Mouse (Mus musculus): ENCODE results near the gene Gm17374. TPM values are rescaled to one million over a fixed set of nuclear protein-coding genes. Genes with fewer than 3 reads are reported as not detected.

Gm17374 gene
- polyA plus RNA-seq (2017; shearing (Covaris generic)), result not detected

GRCm38 (mm10) chr2:140151743-140152142 is at the start of gene Gm17374:
Gm17374 (plus strand) TSS chr2:140152043.

DNA sequence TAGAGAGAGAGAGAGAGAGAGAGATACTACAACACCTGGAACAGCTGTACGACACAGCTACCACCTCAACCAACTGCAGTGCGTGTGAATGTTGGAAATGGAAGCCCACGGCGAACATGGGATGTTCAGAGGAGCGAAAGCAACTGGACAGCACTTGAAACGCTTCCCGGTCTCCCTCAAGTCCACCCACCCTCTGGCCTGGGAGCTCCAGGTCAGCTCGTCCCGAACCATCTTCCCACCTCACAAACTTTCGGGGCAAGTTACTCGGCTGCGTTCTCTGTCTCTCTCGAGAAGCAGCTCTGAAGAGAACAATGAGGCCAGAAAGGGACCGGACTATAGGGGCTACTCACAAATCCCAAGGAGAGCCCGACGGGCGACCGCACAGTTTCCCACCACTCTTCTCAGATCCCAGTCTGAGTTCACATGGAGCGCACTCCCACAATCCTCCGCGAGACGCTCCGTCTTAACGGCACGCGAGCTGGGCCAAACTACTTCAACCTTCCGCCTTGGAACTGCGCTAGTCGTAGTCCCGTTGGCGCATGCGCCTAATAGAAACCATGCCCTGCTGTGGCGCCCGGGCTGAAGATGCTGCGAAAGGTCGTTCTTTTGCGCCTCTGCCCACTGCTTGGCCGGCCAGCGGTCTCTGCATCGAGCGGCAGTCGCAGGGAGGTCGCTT is 18.4 kb downstream of the Gm17374 start, which contains the start of the genes Esf1 and Ndufaf5:
Gene Esf1, minus strand, starts transcription at position 438 of the 676 bp plus-strand sequence.
Gene Ndufaf5, plus strand, starts transcription at position 523 of the 676 bp plus-strand sequence.

Other genes starting within 250 kb of the Gm17374 start
- 65.8 TPM for gene Tasp1, start 85.2 kb upstream of the Gm17374 start, polyA plus RNA-seq (2017; shearing (Covaris generic))
- gene Esf1, start 18.5 kb downstream of the Gm17374 start, polyA plus RNA-seq (2017; shearing (Covaris generic)), result 13.8 TPM
- 16.1 TPM for gene Ndufaf5, start 18.6 kb downstream of the Gm17374 start, polyA plus RNA-seq (2017; shearing (Covaris generic))
- gene Sel1l2, start 237.7 kb downstream of the Gm17374 start, polyA plus RNA-seq (2017; shearing (Covaris generic)), result not detected
- gene Macrod2, start 243.3 kb downstream of the Gm17374 start, polyA plus RNA-seq (2017; shearing (Covaris generic)), result 0.62 TPM

Data from effector memory CD4-positive, alpha-beta T cell, adult 5 months (primary cell).